ENCODE assay signal across 8 mouse cellular contexts in the genomic region with DNA sequence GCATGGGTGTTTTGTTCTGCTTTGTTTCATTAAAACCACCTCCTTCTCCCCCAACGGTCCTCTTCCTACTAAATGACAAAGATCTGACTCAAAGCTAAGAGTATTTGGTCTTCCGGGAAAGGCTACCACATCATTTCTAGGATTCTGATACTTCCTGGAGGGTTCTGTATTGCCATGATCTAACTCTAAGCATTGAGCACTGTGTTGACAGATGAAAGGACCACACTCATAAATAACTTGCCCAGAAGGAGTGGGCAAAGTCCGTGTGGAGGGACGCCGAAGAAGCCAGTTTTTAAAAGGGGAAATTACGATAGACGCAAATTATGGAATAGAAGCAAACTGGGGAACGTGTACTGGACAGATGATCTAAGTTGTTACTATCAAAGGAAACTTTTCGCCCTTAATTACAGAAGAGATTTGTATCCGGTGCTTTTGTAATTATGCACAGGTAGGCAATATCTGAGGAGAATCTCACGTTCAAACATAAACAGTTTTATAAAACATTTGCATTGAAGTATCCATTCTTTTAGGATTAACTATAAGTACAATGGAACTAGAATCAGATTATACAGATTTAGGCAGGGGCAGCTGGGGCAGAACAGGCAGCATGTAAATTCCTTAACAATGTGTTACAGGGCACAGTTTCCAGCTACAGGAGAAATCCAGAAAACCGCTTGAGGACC. TPM values are rescaled to one million over a fixed set of nuclear protein-coding genes. Genes with fewer than 3 reads are reported as not detected.
A peak's percentile ranks its signal among the peaks of the same experiment; 100 is the strongest.
DNase-seq lines count a peak whose midpoint lies in the region; ATAC-seq lines count a peak whose summit lies in the region.

No protein-coding gene starts in this region.

- WGBS in kidney, embryonic 15.5 days, result 3% methylated on average over 12 of the region's 12 CpGs
- WGBS in heart, embryonic 16.5 days, result 2% methylated on average over 12 of the region's 12 CpGs

- H3K9ac ChIP-seq in kidney, embryonic 15.5 days, result peak overlapping the region; percentile 77
- H3K9ac ChIP-seq in heart, embryonic 16.5 days (ENCODE audit: low read length), result peak overlapping the region; percentile 99

- peak overlapping the region; percentile 99 for H3K27ac ChIP-seq in kidney, embryonic 15.5 days
- peak overlapping the region; percentile 98 for H3K27ac ChIP-seq in heart, embryonic 16.5 days (ENCODE audit: low read length)

- ATAC-seq in kidney, embryonic 15.5 days (replicated peaks; ENCODE audit: low FRiP score), result no peak
- no peak for ATAC-seq in heart, embryonic 16.5 days (replicated peaks; ENCODE audit: extremely low read depth, insufficient read depth, low FRiP score)

- H3K9me3 ChIP-seq in kidney, embryonic 15.5 days (replicated peaks), result no peaks in the 10 kb centered on the region
- H3K9me3 ChIP-seq in heart, embryonic 16.5 days (replicated peaks; ENCODE audit: control insufficient read depth, low read length), result no peaks in the 10 kb centered on the region

- H3K4me1 ChIP-seq in kidney, embryonic 15.5 days, result peaks cover 19% of the 10 kb centered on the region
- peaks cover 15% of the 10 kb centered on the region for H3K4me1 ChIP-seq in heart, embryonic 16.5 days (ENCODE audit: control insufficient read depth, insufficient read depth, low read length)

- H3K36me3 ChIP-seq in kidney, embryonic 15.5 days, result no peaks in the 10 kb centered on the region
- no peaks in the 10 kb centered on the region for H3K36me3 ChIP-seq in heart, embryonic 16.5 days (ENCODE audit: control insufficient read depth, insufficient read depth)

- H3K27me3 ChIP-seq in kidney, embryonic 15.5 days, result no peaks in the 10 kb centered on the region
- H3K27me3 ChIP-seq in heart, embryonic 16.5 days (ENCODE audit: control insufficient read depth, insufficient read depth, low read length), result no peaks in the 10 kb centered on the region

- H3K4me2 ChIP-seq in kidney, embryonic 15.5 days, result peak overlapping the region; percentile 62
- H3K4me2 ChIP-seq in heart, embryonic 16.5 days (ENCODE audit: low read depth, low read length), result peak overlapping the region; percentile 64

- DNase-seq in kidney, postnatal 4 days, result no peak
- DNase-seq in R1 (ENCODE audit: low read depth, low spot score), result peak; percentile 59
- peak; percentile 26 for DNase-seq in mesoderm, embryonic 11.5 days (ENCODE audit: low read depth, low spot score)
- no peak for DNase-seq in thymus, postnatal 0 days (ENCODE audit: low spot score)
- DNase-seq in right cerebral cortex, adult 18-20 months, result no peak
- DNase-seq in layer of hippocampus, adult 11-12 months (ENCODE audit: low spot score), result no peak

- peak overlapping the region; percentile 94 for H3K4me3 ChIP-seq in kidney, embryonic 15.5 days (replicated peaks)
- H3K4me3 ChIP-seq in heart, embryonic 16.5 days (ENCODE audit: low read length), result peak overlapping the region; percentile 98

RNA-seq across cellular contexts. Expression of a gene that starts 1.1 kb away (rescaled TPM):
- 58.8 and 59.4 TPM in 2 replicates for polyA plus RNA-seq in kidney, embryonic 15.5 days (2015; fragmentation: Nextera tagmentation; extraction: Ambion mirVana)
- polyA plus RNA-seq in heart, embryonic 16.5 days (2015; fragmentation: Nextera tagmentation; extraction: Ambion mirVana), result 55.0 and 56.2 TPM in 2 replicates
- polyA plus RNA-seq in thymus, postnatal 0 days (2015; fragmentation: Nextera tagmentation; extraction: Ambion mirVana), result 37.7 TPM in 2 replicates

Comparison
In these comparisons a context has a peak if more than half of its experiments do, and no peak if none do; other contexts are left out.
1. DNase-seq: peak in R1 (single experiment) and mesoderm, embryonic 11.5 days (single experiment); none in kidney, postnatal 4 days (0 of 2), thymus, postnatal 0 days (single experiment), right cerebral cortex, adult 18-20 months (single experiment) and layer of hippocampus, adult 11-12 months (single experiment).